Mouse (Mus musculus) embryonic facial prominence, embryonic 10.5 days (tissue): ENCODE data around the gene Mfap3l. TPM values are rescaled to one million over a fixed set of nuclear protein-coding genes. Genes with fewer than 3 reads are reported as not detected.

Source experiments
- polyA plus RNA-seq: library from polyadenylated mRNA; unstranded; fragments of >200 nt; fragmentation: Nextera tagmentation; extraction: Ambion mirVana; gene quantifications from 2 replicates; pipeline ENCODE4 v1.2.1, GENCODE M21; 2016

Gene Mfap3l
- polyA plus RNA-seq, 1 experiment from 2014 or later, result 1.2 TPM

Other genes with a start within 250 kb of the Mfap3l start
- not detected in 2 replicates for gene Gm10283, start 129.6 kb upstream of the Mfap3l start, polyA plus RNA-seq
- 0.80 and 1.3 TPM in 2 replicates for gene Aadat, start 126.9 kb upstream of the Mfap3l start, polyA plus RNA-seq